In the genomic region with DNA sequence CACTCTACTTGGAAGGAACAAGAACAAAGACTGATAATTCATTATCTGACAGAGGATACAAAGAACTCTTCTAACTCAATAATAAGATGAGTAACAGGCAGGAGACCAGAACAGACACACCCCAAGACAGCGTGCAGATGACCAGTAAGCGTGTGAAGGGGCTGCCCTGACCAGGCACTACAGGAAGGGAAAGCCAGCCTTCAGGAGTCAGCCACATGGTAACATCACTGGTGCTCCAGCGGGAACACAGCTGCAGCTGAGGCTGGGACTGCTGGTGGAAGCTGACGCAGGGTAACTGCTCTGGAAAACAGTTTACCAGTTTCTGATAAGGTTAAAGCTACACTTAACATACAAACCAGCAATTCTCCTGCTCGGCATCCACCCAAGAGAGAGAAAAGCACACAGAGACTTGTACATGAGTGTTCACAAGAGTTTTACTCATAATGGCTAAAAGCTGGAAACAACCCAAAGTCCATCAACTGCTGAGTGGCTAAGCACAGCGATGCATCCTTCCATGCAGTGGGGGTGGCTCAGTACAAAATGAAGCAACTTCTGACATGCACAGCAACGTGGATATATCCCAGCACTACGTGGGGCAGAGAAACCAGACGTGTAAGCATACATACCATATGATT, we compare ENCODE assay signal across 14 mouse cellular contexts.
A peak's percentile ranks its signal among the peaks of the same experiment; 100 is the strongest.
DNase-seq lines count a peak whose midpoint lies in the region; ATAC-seq and TF ChIP-seq lines count a peak whose summit lies in the region.
"Had no signal": no experiment of that assay in that cellular context is flagged by ENCODE, and none has a peak within 500 bp of the region (broad histone marks: within the 10 kb centered on the region; RNA-seq: fewer than 3 reads in every experiment).

No protein-coding gene starts in this region.

- DNase-seq in heart, adult 8-10 months (ENCODE audit: low spot score): no peak
- DNase-seq in midbrain, postnatal 0 days (ENCODE audit: low spot score): peak; percentile 48
- DNase-seq in midbrain, embryonic 14.5 days: no peak
- DNase-seq in limb, embryonic 10.5 days (ENCODE audit: low spot score): no peak
- DNase-seq in cerebellum, adult 8-10 months: no peak
- DNase-seq in Muller cell, postnatal 12 days (ENCODE audit: inconsistent ontology term): no peak
- no peak for DNase-seq in urinary bladder, postnatal 14 days (ENCODE audit: low spot score)
- DNase-seq: cerebellum, adult 11 months; heart, postnatal 4 days; kidney, adult 9 months had no signal

- H3K4me2 ChIP-seq in heart, embryonic 15.5 days: no peak overlapping the region
- no peak overlapping the region for H3K4me2 ChIP-seq in midbrain, postnatal 0 days (ENCODE audit: low read depth, low read length, poor library complexity, severe bottlenecking)
- no peak overlapping the region for H3K4me2 ChIP-seq in midbrain, embryonic 14.5 days (ENCODE audit: low read length)
- H3K4me2 ChIP-seq: midbrain, embryonic 12.5 days; neural tube, embryonic 12.5 days; stomach, embryonic 15.5 days had no signal

- no peak for TF ChIP-seq CTCF in midbrain, postnatal 0 days (IDR thresholded peaks at IDR 0.05)

- H3K4me3 ChIP-seq in heart, embryonic 15.5 days: no peak overlapping the region
- no peak overlapping the region for H3K4me3 ChIP-seq in midbrain, postnatal 0 days (ENCODE audit: low read depth, low read length)
- H3K4me3 ChIP-seq in midbrain, embryonic 14.5 days (replicated peaks; ENCODE audit: low read depth, low read length): no peak overlapping the region
- H3K4me3 ChIP-seq in limb, embryonic 10.5 days: no peak overlapping the region
- H3K4me3 ChIP-seq: midbrain, embryonic 12.5 days; neural tube, embryonic 12.5 days; stomach, embryonic 15.5 days had no signal

- H3K27ac ChIP-seq in heart, embryonic 15.5 days: peak overlapping the region; percentile 37; the same call in 1 of the 2 replicates
- no peak overlapping the region for H3K27ac ChIP-seq in midbrain, postnatal 0 days (ENCODE audit: low read depth, low read length)
- no peak overlapping the region for H3K27ac ChIP-seq in midbrain, embryonic 14.5 days (replicated peaks; ENCODE audit: low read depth, low read length)
- 0 out of 2 replicates have a peak overlapping the region, but pooled peaks have one; percentile 2 for H3K27ac ChIP-seq in limb, embryonic 10.5 days
- H3K27ac ChIP-seq: midbrain, embryonic 12.5 days; neural tube, embryonic 12.5 days; stomach, embryonic 15.5 days had no signal

- peaks cover 49% of the 10 kb centered on the region for H3K4me1 ChIP-seq in heart, embryonic 15.5 days (replicated peaks)
- no peaks in the 10 kb centered on the region for H3K4me1 ChIP-seq in midbrain, postnatal 0 days (ENCODE audit: insufficient read depth, low read length)
- peaks cover 8% of the 10 kb centered on the region; the same call in 1 of the 2 replicates for H3K4me1 ChIP-seq in midbrain, embryonic 14.5 days (ENCODE audit: control insufficient read depth, insufficient read depth, low read length)
- peaks cover 68% of the 10 kb centered on the region for H3K4me1 ChIP-seq in limb, embryonic 10.5 days

- no peaks in the 10 kb centered on the region for H3K27me3 ChIP-seq in heart, embryonic 15.5 days
- H3K27me3 ChIP-seq in midbrain, postnatal 0 days (ENCODE audit: insufficient read depth, low read length): no peaks in the 10 kb centered on the region
- H3K27me3 ChIP-seq in midbrain, embryonic 14.5 days (ENCODE audit: control insufficient read depth, insufficient read depth, low read length): no peaks in the 10 kb centered on the region
- H3K27me3 ChIP-seq in limb, embryonic 10.5 days (ENCODE audit: low read depth, poor library complexity, severe bottlenecking): no peaks in the 10 kb centered on the region
- H3K27me3 ChIP-seq: stomach, embryonic 15.5 days had no signal

- H3K9ac ChIP-seq in heart, embryonic 15.5 days: no peak overlapping the region
- H3K9ac ChIP-seq in midbrain, postnatal 0 days (replicated peaks; ENCODE audit: low read length, poor library complexity, severe bottlenecking): no peak overlapping the region
- no peak overlapping the region for H3K9ac ChIP-seq in midbrain, embryonic 14.5 days (replicated peaks; ENCODE audit: low read length)
- H3K9ac ChIP-seq: midbrain, embryonic 12.5 days; neural tube, embryonic 12.5 days; stomach, embryonic 15.5 days had no signal

- no peaks in the 10 kb centered on the region for H3K36me3 ChIP-seq in heart, embryonic 15.5 days
- peaks cover under 1% of the 10 kb centered on the region; the same call in 1 of the 2 replicates for H3K36me3 ChIP-seq in midbrain, postnatal 0 days (ENCODE audit: insufficient read depth, low read length)
- H3K36me3 ChIP-seq in midbrain, embryonic 14.5 days (ENCODE audit: control insufficient read depth, insufficient read depth, low read length): 0 out of 2 replicates have a peak, but pooled peaks cover 5% of the 10 kb centered on the region
- H3K36me3 ChIP-seq in limb, embryonic 10.5 days: no peaks in the 10 kb centered on the region; the same call in 1 of the 2 replicates
- H3K36me3 ChIP-seq: midbrain, embryonic 12.5 days; neural tube, embryonic 12.5 days; stomach, embryonic 15.5 days had no signal

- ATAC-seq in heart, embryonic 15.5 days (replicated peaks; ENCODE audit: insufficient number of reproducible peaks, insufficient read depth, low FRiP score, low read depth): no peak
- no peak for ATAC-seq in midbrain, postnatal 0 days (ENCODE audit: low FRiP score)
- ATAC-seq in midbrain, embryonic 14.5 days (ENCODE audit: low FRiP score, low TSS enrichment): no peak

- no peaks in the 10 kb centered on the region for H3K9me3 ChIP-seq in heart, embryonic 15.5 days (replicated peaks)
- H3K9me3 ChIP-seq in midbrain, postnatal 0 days (ENCODE audit: low read length): no peaks in the 10 kb centered on the region
- H3K9me3 ChIP-seq in midbrain, embryonic 14.5 days (ENCODE audit: control insufficient read depth, low read length): no peaks in the 10 kb centered on the region
- no peaks in the 10 kb centered on the region for H3K9me3 ChIP-seq in limb, embryonic 10.5 days (replicated peaks)
- H3K9me3 ChIP-seq: midbrain, embryonic 12.5 days; neural tube, embryonic 12.5 days; stomach, embryonic 15.5 days had no signal

- WGBS in heart, embryonic 15.5 days: 62% methylated on average over 9 of the region's 9 CpGs
- 69% methylated on average over 9 of the region's 9 CpGs for WGBS in midbrain, postnatal 0 days
- 69% methylated on average over 9 of the region's 9 CpGs for WGBS in midbrain, embryonic 14.5 days
- 72% methylated on average over 9 of the region's 9 CpGs for WGBS in limb, embryonic 10.5 days

Comparison
In these comparisons a context has a peak if more than half of its experiments do, and no peak if none do; other contexts are left out.
1. H3K27ac ChIP-seq: peak in heart, embryonic 15.5 days (single experiment) and limb, embryonic 10.5 days (single experiment); none in midbrain, postnatal 0 days (single experiment) and midbrain, embryonic 14.5 days (single experiment).